Comparison of ENCODE assay signal across 8 mouse cellular contexts in genomic region chr3:21557963-21558441, GRCm38 (mm10).
DNase-seq lines count a peak whose midpoint lies in the region; ATAC-seq and TF ChIP-seq lines count a peak whose summit lies in the region.

No protein-coding gene starts in this region.

- TF ChIP-seq CTCF in brain, embryonic 14.5 days (IDR thresholded peaks at IDR 0.05; ENCODE audit: borderline replicate concordance, extremely low read depth, insufficient read depth, insufficient read length): no peak
- TF ChIP-seq CTCF in thymus, adult 2 months (IDR thresholded peaks at IDR 0.05; ENCODE audit: borderline replicate concordance, control insufficient read depth, extremely low read depth, insufficient read depth, low read length, poor library complexity): no peak

- ATAC-seq in heart, embryonic 11.5 days (replicated peaks; ENCODE audit: insufficient number of reproducible peaks, low FRiP score, low TSS enrichment): no peak
- peak; percentile 53; the same call in 1 of the 2 replicates for ATAC-seq in frontal cortex, adult (ENCODE audit: low TSS enrichment)
- ATAC-seq in neural tube, embryonic 13.5 days (ENCODE audit: low read depth): peak; percentile 89

- DNase-seq in heart, postnatal 4 days: peak; percentile 9
- DNase-seq in brain, embryonic 14.5 days (ENCODE audit: low read depth): peak; percentile 95
- peak; percentile 80 for DNase-seq in kidney, postnatal 14 days
- no peak for DNase-seq in thymus, adult 2 months
- no peak for DNase-seq in thymus, postnatal 0 days (ENCODE audit: low spot score)

- TF ChIP-seq POLR2A in brain, embryonic 14.5 days (IDR thresholded peaks at IDR 0.05; ENCODE audit: borderline replicate concordance, extremely low read depth, insufficient read depth, insufficient read length, poor library complexity, severe bottlenecking): no peak
- no peak for TF ChIP-seq POLR2A in thymus, adult 2 months (IDR thresholded peaks at IDR 0.05; ENCODE audit: control insufficient read depth, extremely low read depth, insufficient read depth, low read length, poor library complexity)

- WGBS in heart, embryonic 11.5 days (ENCODE audit: insufficient replicate concordance): 88% methylated on average over 12 of the region's 12 CpGs
- WGBS in neural tube, embryonic 13.5 days: 41% methylated on average over 12 of the region's 12 CpGs
- WGBS in thymus, adult 2 months: 96% methylated on average over 12 of the region's 12 CpGs

- no peaks in the 10 kb centered on the region for H3K9me3 ChIP-seq in heart, embryonic 11.5 days (replicated peaks; ENCODE audit: control insufficient read depth, low read length)
- H3K9me3 ChIP-seq in neural tube, embryonic 13.5 days: no peaks in the 10 kb centered on the region

- H3K4me3 ChIP-seq in heart, embryonic 11.5 days (ENCODE audit: low read depth, low read length): no peak overlapping the region
- no peak overlapping the region for H3K4me3 ChIP-seq in neural tube, embryonic 13.5 days
- H3K4me3 ChIP-seq in thymus, adult 2 months (ENCODE audit: control insufficient read depth, insufficient read depth, low read length): no peak overlapping the region

- no peaks in the 10 kb centered on the region for H3K36me3 ChIP-seq in heart, embryonic 11.5 days (ENCODE audit: control insufficient read depth, insufficient read depth, low read length)
- no peaks in the 10 kb centered on the region for H3K36me3 ChIP-seq in neural tube, embryonic 13.5 days
- no peaks in the 10 kb centered on the region for H3K36me3 ChIP-seq in thymus, adult 2 months (ENCODE audit: control insufficient read depth, insufficient read depth, low read length)

- H3K9ac ChIP-seq in heart, embryonic 11.5 days (ENCODE audit: low read depth, low read length): no peak overlapping the region
- no peak overlapping the region for H3K9ac ChIP-seq in neural tube, embryonic 13.5 days

- H3K4me1 ChIP-seq in heart, embryonic 11.5 days (ENCODE audit: control insufficient read depth, insufficient read depth, low read length): peaks cover 4% of the 10 kb centered on the region
- H3K4me1 ChIP-seq in neural tube, embryonic 13.5 days (replicated peaks): peaks cover 29% of the 10 kb centered on the region
- no peaks in the 10 kb centered on the region for H3K4me1 ChIP-seq in thymus, adult 2 months (replicated peaks; ENCODE audit: control insufficient read depth, insufficient read depth, low read length)

- H3K27ac ChIP-seq in heart, embryonic 11.5 days (ENCODE audit: low read depth, low read length): no peak overlapping the region
- peak overlapping the region; percentile 75 for H3K27ac ChIP-seq in neural tube, embryonic 13.5 days (replicated peaks)
- H3K27ac ChIP-seq in thymus, adult 2 months (ENCODE audit: control insufficient read depth, insufficient read depth, low read length): no peak overlapping the region

- H3K4me2 ChIP-seq in heart, embryonic 11.5 days: no peak overlapping the region
- H3K4me2 ChIP-seq in neural tube, embryonic 13.5 days: 0 out of 2 replicates have a peak overlapping the region, but pooled peaks have one; percentile 9

- H3K27me3 ChIP-seq in heart, embryonic 11.5 days (ENCODE audit: control insufficient read depth, insufficient read depth, low read length): no peaks in the 10 kb centered on the region
- H3K27me3 ChIP-seq in neural tube, embryonic 13.5 days: no peaks in the 10 kb centered on the region
- no peaks in the 10 kb centered on the region for H3K27me3 ChIP-seq in thymus, adult 2 months (ENCODE audit: control insufficient read depth, insufficient read depth, low read length)

Comparison
In these comparisons a context has a peak if more than half of its experiments do, and no peak if none do; other contexts are left out.
1. DNase-seq: peak in heart, postnatal 4 days (single experiment), brain, embryonic 14.5 days (single experiment) and kidney, postnatal 14 days (single experiment); none in thymus, adult 2 months (single experiment) and thymus, postnatal 0 days (single experiment).